Mouse (Mus musculus): ENCODE data around the gene Gpr62.

Gene Gpr62

DNA sequence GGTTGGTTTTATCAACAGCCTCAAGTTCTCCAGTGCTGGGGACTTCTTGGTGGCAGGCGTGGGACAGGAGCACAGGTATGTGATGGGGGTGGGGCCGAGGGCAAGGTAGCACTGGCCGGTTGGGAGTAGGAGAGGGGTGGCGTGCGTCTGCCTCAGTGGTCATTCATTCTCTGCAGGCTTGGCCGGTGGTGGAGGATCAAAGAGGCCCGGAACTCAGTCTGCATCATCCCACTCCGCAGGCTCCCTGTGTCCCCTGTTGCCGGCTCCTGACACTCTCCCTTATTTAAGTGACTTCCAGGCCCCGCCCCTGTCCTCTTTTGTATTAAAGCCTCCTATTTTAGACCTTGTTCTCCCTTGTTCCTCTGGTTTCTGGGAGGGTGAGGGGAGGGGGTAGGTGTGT, 19.3 kb upstream of the Gpr62 start:
- H3K27me3 ChIP-seq (ENCODE audit: insufficient read depth, low read length) = no peaks in the 10 kb centered on the region
- TF ChIP-seq CTCF (conservative IDR thresholded peaks at IDR 0.05; ENCODE audit: low read length) (no peak), POU5F1 (IDR thresholded peaks at IDR 0.05; ENCODE audit: borderline replicate concordance, low read length) (no peak), NANOG (IDR thresholded peaks at IDR 0.05; ENCODE audit: borderline replicate concordance, low read length) (no peak)
- peaks cover 66% of the 10 kb centered on the region for H3K4me1 ChIP-seq (replicated peaks; ENCODE audit: low read depth, low read length)
- no peak overlapping the region for H3K4me3 ChIP-seq (replicated peaks; ENCODE audit: low read length)
- H3K36me3 ChIP-seq (ENCODE audit: insufficient read depth, low read length) = peaks cover 69% of the 10 kb centered on the region
- H3K9me3 ChIP-seq (ENCODE audit: low read length) = no peaks in the 10 kb centered on the region

GRCm38 (mm10) chr9:106483606-106484005, 17.9 kb upstream of the Gpr62 start:
- H3K9me3 ChIP-seq (ENCODE audit: low read length) = no peaks in the 10 kb centered on the region
- H3K27me3 ChIP-seq (ENCODE audit: insufficient read depth, low read length) = no peaks in the 10 kb centered on the region
- H3K4me1 ChIP-seq (replicated peaks; ENCODE audit: low read depth, low read length) = peaks cover 68% of the 10 kb centered on the region
- TF ChIP-seq CTCF (conservative IDR thresholded peaks at IDR 0.05; ENCODE audit: low read length) (no peak), NANOG (IDR thresholded peaks at IDR 0.05; ENCODE audit: borderline replicate concordance, low read length) (no peak), POU5F1 (IDR thresholded peaks at IDR 0.05; ENCODE audit: borderline replicate concordance, low read length) (no peak)
- H3K4me3 ChIP-seq (replicated peaks; ENCODE audit: low read length) = peak overlapping the region; percentile 43
- peaks cover 74% of the 10 kb centered on the region for H3K36me3 ChIP-seq (ENCODE audit: insufficient read depth, low read length)

GRCm38 (mm10) chr9:106483136-106483535, 17.4 kb upstream of the Gpr62 start:
- Histone ChIP-seq H3K9me3 (ENCODE audit: low read length) (no peaks in the 10 kb centered on the region), H3K4me1 (replicated peaks; ENCODE audit: low read depth, low read length) (peaks cover 72% of the 10 kb centered on the region), H3K4me3 (replicated peaks; ENCODE audit: low read length) (peak overlapping the region; percentile 43), H3K36me3 (ENCODE audit: insufficient read depth, low read length) (peaks cover 75% of the 10 kb centered on the region), H3K27me3 (ENCODE audit: insufficient read depth, low read length) (no peaks in the 10 kb centered on the region)
- TF ChIP-seq CTCF (conservative IDR thresholded peaks at IDR 0.05; ENCODE audit: low read length) (no peak), POU5F1 (IDR thresholded peaks at IDR 0.05; ENCODE audit: borderline replicate concordance, low read length) (no peak), NANOG (IDR thresholded peaks at IDR 0.05; ENCODE audit: borderline replicate concordance, low read length) (no peak)

GRCm38 (mm10) chr9:106482578-106483115, 16.9 kb upstream of the Gpr62 start:
- Histone ChIP-seq H3K36me3 (ENCODE audit: insufficient read depth, low read length) (peaks cover 75% of the 10 kb centered on the region), H3K4me1 (replicated peaks; ENCODE audit: low read depth, low read length) (peaks cover 77% of the 10 kb centered on the region), H3K4me3 (replicated peaks; ENCODE audit: low read length) (peak overlapping the region; percentile 43), H3K27me3 (ENCODE audit: insufficient read depth, low read length) (no peaks in the 10 kb centered on the region), H3K9me3 (ENCODE audit: low read length) (no peaks in the 10 kb centered on the region)
- TF ChIP-seq CTCF (conservative IDR thresholded peaks at IDR 0.05; ENCODE audit: low read length) = no peak
- TF ChIP-seq NANOG (IDR thresholded peaks at IDR 0.05; ENCODE audit: borderline replicate concordance, low read length) = no peak
- TF ChIP-seq POU5F1 (IDR thresholded peaks at IDR 0.05; ENCODE audit: borderline replicate concordance, low read length) = no peak

GRCm38 (mm10) chr9:106481676-106482075, 15.9 kb upstream of the Gpr62 start:
- H3K9me3 ChIP-seq (ENCODE audit: low read length) = no peaks in the 10 kb centered on the region
- no peak overlapping the region for H3K4me3 ChIP-seq (replicated peaks; ENCODE audit: low read length)
- H3K27me3 ChIP-seq (ENCODE audit: insufficient read depth, low read length) = no peaks in the 10 kb centered on the region
- H3K36me3 ChIP-seq (ENCODE audit: insufficient read depth, low read length) = peaks cover 75% of the 10 kb centered on the region
- H3K4me1 ChIP-seq (replicated peaks; ENCODE audit: low read depth, low read length) = peaks cover 78% of the 10 kb centered on the region
- TF ChIP-seq POU5F1 (IDR thresholded peaks at IDR 0.05; ENCODE audit: borderline replicate concordance, low read length) (no peak), NANOG (IDR thresholded peaks at IDR 0.05; ENCODE audit: borderline replicate concordance, low read length) (no peak), CTCF (conservative IDR thresholded peaks at IDR 0.05; ENCODE audit: low read length) (no peak)

DNA sequence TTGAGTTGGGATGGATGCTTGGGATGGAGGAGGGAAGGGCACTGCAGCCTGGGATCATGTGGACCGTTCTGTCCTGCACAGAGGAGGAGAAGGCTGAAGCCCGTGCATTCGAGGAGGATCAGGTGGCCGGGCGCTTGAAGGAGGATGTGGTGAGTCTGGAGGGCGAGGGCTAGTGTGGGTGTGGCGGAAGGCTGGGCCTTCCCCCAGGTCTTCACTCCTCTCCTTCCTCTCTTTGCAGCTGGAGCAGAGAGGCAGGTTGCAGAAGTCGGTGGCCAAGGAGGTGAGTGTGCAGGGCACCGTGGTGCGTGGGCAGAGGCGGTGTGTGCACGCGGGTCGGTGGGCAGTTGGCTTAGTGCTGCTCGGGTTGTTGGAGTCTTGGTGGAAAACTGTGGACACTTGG, 15.3 kb upstream of the Gpr62 start:
- no peak for TF ChIP-seq CTCF (conservative IDR thresholded peaks at IDR 0.05; ENCODE audit: low read length)

GRCm38 (mm10) chr9:106480541-106480940, 14.8 kb upstream of the Gpr62 start:
- TF ChIP-seq POU5F1 (IDR thresholded peaks at IDR 0.05; ENCODE audit: borderline replicate concordance, low read length) (no peak), CTCF (conservative IDR thresholded peaks at IDR 0.05; ENCODE audit: low read length) (no peak), NANOG (IDR thresholded peaks at IDR 0.05; ENCODE audit: borderline replicate concordance, low read length) (no peak)
- Histone ChIP-seq H3K9me3 (ENCODE audit: low read length) (no peaks in the 10 kb centered on the region), H3K36me3 (ENCODE audit: insufficient read depth, low read length) (peaks cover 69% of the 10 kb centered on the region), H3K4me3 (replicated peaks; ENCODE audit: low read length) (peak overlapping the region; percentile 30; the same call in 1 of the 2 replicates), H3K27me3 (ENCODE audit: insufficient read depth, low read length) (no peaks in the 10 kb centered on the region), H3K4me1 (replicated peaks; ENCODE audit: low read depth, low read length) (peaks cover 84% of the 10 kb centered on the region)

More for the DNA sequence above, 15.3 kb upstream of the Gpr62 start:
- H3K4me3 ChIP-seq (replicated peaks; ENCODE audit: low read length) = peak overlapping the region; percentile 30; the same call in 1 of the 2 replicates
- H3K4me1 ChIP-seq (replicated peaks; ENCODE audit: low read depth, low read length) = peaks cover 84% of the 10 kb centered on the region
- peaks cover 74% of the 10 kb centered on the region for H3K36me3 ChIP-seq (ENCODE audit: insufficient read depth, low read length)
- H3K9me3 ChIP-seq (ENCODE audit: low read length) = no peaks in the 10 kb centered on the region
- no peaks in the 10 kb centered on the region for H3K27me3 ChIP-seq (ENCODE audit: insufficient read depth, low read length)

- peaks cover 82% of the 10 kb centered on the region for H3K4me1 ChIP-seq (replicated peaks; ENCODE audit: low read depth, low read length)
- peak overlapping the region; percentile 89 for H3K4me3 ChIP-seq (replicated peaks; ENCODE audit: low read length)
- no peaks in the 10 kb centered on the region for H3K27me3 ChIP-seq (ENCODE audit: insufficient read depth, low read length)
- peaks cover 45% of the 10 kb centered on the region for H3K36me3 ChIP-seq (ENCODE audit: insufficient read depth, low read length)
- no peak for TF ChIP-seq POU5F1 (IDR thresholded peaks at IDR 0.05; ENCODE audit: borderline replicate concordance, low read length)
- TF ChIP-seq CTCF (conservative IDR thresholded peaks at IDR 0.05; ENCODE audit: low read length) = no peak
- TF ChIP-seq NANOG (IDR thresholded peaks at IDR 0.05; ENCODE audit: borderline replicate concordance, low read length) = no peak
- H3K9me3 ChIP-seq (ENCODE audit: low read length) = no peaks in the 10 kb centered on the region
These were observed 12.4 kb upstream of the Gpr62 start for GRCm38 (mm10) chr9:106478101-106478500.

GRCm38 (mm10) chr9:106477649-106478048, 11.9 kb upstream of the Gpr62 start:
- peak overlapping the region; percentile 89 for H3K4me3 ChIP-seq (replicated peaks; ENCODE audit: low read length)
- no peaks in the 10 kb centered on the region for H3K9me3 ChIP-seq (ENCODE audit: low read length)
- H3K27me3 ChIP-seq (ENCODE audit: insufficient read depth, low read length) = no peaks in the 10 kb centered on the region
- peaks cover 82% of the 10 kb centered on the region for H3K4me1 ChIP-seq (replicated peaks; ENCODE audit: low read depth, low read length)
- H3K36me3 ChIP-seq (ENCODE audit: insufficient read depth, low read length) = peaks cover 40% of the 10 kb centered on the region
- TF ChIP-seq NANOG (IDR thresholded peaks at IDR 0.05; ENCODE audit: borderline replicate concordance, low read length) = no peak
- no peak for TF ChIP-seq CTCF (conservative IDR thresholded peaks at IDR 0.05; ENCODE audit: low read length)
- TF ChIP-seq POU5F1 (IDR thresholded peaks at IDR 0.05; ENCODE audit: borderline replicate concordance, low read length) = no peak

Data from E14TG2a.4 (cell line).